Mouse (Mus musculus) hindbrain, embryonic 11.5 days (tissue): ENCODE data around the gene Car5a. TPM values are rescaled to one million over a fixed set of nuclear protein-coding genes. Genes with fewer than 3 reads are reported as not detected.

Source experiments
- ATAC-seq: fragments of 200-750 bp; cut with Nextera tagmentation; 2 replicates; pipeline ENCODE4 v1.8.0; 2017; ENCODE audit warnings: mild to moderate bottlenecking, moderate TSS enrichment, moderate library complexity; ENCODE audit not compliant: low FRiP score
- DNase-seq: peaks from one replicate; pipeline ENCODE4 v3.0.0-alpha.2; 2015; ENCODE audit warnings: low spot score
- H3K27ac ChIP-seq: fragments of 300-500 bp; sonication (generic); 2 replicates; pipeline ENCODE4 v1.5.1; 2014; ENCODE audit warnings: mild to moderate bottlenecking, low read depth, low read length
- H3K27me3 ChIP-seq: fragments of 300-500 bp; sonication (generic); 2 replicates; pipeline ENCODE4 v1.6.1; 2014; ENCODE audit warnings: mild to moderate bottlenecking, low read length, moderate library complexity, mixed read lengths; ENCODE audit not compliant: control insufficient read depth, insufficient read depth
- H3K36me3 ChIP-seq: fragments of 300-500 bp; sonication (generic); 2 replicates; pipeline ENCODE4 v1.6.1; 2014; ENCODE audit warnings: mild to moderate bottlenecking, low read length, moderate library complexity, mixed read lengths; ENCODE audit not compliant: control insufficient read depth, insufficient read depth
- H3K4me1 ChIP-seq: fragments of 300-500 bp; sonication (generic); replicated peaks from 2 replicates; pipeline ENCODE4 v1.6.1; 2014; ENCODE audit warnings: low read length, mixed read lengths; ENCODE audit not compliant: control insufficient read depth, insufficient read depth
- H3K4me2 ChIP-seq: fragments of 300-500 bp; sonication (generic); replicated peaks from 2 replicates; pipeline ENCODE4 v1.6.1; 2014; ENCODE audit warnings: mild to moderate bottlenecking, low read depth, low read length
- H3K4me3 ChIP-seq: fragments of 300-500 bp; sonication (generic); 2 replicates; pipeline ENCODE4 v1.5.1; 2014; ENCODE audit warnings: low read depth, low read length
- H3K9ac ChIP-seq: fragments of 300-500 bp; sonication (generic); 2 replicates; pipeline ENCODE4 v1.6.1; 2014; ENCODE audit warnings: low read depth, low read length
- H3K9me3 ChIP-seq: fragments of 300-500 bp; sonication (generic); 2 replicates; pipeline ENCODE4 v1.6.1; 2016; ENCODE audit warnings: low read length; ENCODE audit not compliant: control insufficient read depth
- WGBS: fragments of 180-500 bp; shearing (Covaris S2); extraction: QIAGEN DNeasy Blood & Tissue Kit; methylation state at CpG from one replicate; pipeline ENCODE4 v1.1.7; 2014; 5-methylcytosine and 5-hydroxymethylcytosine counted together
- polyA plus RNA-seq: library from polyadenylated mRNA; unstranded; fragments of >200 nt; fragmentation: Nextera tagmentation; extraction: Ambion mirVana; gene quantifications from 2 replicates; pipeline ENCODE4 v1.2.1, GENCODE M21; 2014

The Car5a gene
- polyA plus RNA-seq, 1 experiment from 2014 or later = not detected

DNA sequence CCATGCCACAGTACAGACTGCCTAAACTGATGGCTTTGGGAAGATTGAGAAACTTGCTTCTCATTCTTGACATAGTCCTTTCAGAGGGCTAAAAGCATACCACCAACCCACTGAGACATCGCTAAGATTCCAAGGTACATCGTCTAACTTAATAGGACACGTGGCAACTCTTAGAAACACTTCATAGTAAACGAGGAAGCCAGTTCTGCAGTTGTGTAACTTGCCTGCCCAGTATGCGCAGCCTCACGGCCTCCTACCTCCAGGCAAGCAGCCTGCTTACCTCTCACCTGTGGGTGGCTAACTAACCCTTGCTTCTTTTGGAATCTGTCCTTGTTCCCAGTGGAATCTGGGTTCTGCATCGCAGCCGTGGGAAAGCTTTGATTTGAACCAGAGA lies 35.6 kb downstream of the Car5a start:
- DNase-seq (no peak), ATAC-seq (no peak)
- Histone ChIP-seq H3K36me3 (no peaks in the 10 kb centered on the region), H3K27me3 (peaks cover 2% of the 10 kb centered on the region; the same call in 1 of the 2 replicates), H3K9ac (no peak overlapping the region), H3K27ac (no peak overlapping the region), H3K4me1 (peaks cover 6% of the 10 kb centered on the region; the same call in 1 of the 2 replicates), H3K4me2 (no peak overlapping the region), H3K4me3 (no peak overlapping the region), H3K9me3 (no peaks in the 10 kb centered on the region)
- WGBS = 75% methylated on average over 8 of the region's 8 CpGs

DNA sequence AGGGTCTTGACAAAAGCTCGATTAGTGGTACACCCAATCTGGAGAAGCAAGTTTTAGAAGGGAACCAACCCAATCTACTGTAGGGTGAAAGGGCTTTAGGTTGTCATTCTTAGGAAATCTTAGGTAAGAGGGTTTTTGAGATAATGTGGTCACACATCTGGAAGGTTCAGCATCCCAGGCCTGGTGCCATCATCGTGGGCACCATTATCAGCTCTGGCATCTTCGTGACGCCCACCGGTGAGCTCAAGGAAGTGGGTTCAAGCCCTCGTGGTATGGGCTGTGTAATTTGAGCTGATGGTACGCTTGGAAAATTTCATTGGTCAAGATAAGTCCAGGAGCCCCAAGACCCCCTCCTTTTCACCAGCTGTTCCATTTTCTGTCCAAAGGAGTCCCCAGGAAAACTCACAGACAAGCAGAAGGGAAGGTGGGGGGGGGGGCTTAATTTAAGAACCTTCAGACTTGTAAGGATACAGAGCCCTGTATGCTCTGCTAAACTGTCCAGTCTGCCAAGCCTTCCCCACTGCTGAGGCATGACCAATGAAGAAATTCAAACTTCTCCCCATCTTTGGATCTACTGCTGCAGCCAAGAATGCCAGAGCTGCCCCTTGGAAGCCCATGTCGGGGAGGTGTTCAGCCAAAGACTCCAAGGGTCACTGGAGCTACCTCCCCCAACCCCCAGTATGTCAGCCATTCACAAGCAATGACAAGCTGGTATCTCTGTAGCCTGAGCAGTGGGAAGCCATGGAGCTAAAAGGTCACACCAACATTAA lies 36.1 kb downstream of the Car5a start:
- Histone ChIP-seq H3K9me3 (no peaks in the 10 kb centered on the region), H3K27me3 (peaks cover 2% of the 10 kb centered on the region; the same call in 1 of the 2 replicates), H3K4me1 (peaks cover 6% of the 10 kb centered on the region; the same call in 1 of the 2 replicates), H3K27ac (no peak overlapping the region), H3K9ac (no peak overlapping the region), H3K36me3 (no peaks in the 10 kb centered on the region), H3K4me2 (peak overlapping the region; percentile 98; the same call in 1 of the 2 replicates), H3K4me3 (no peak overlapping the region)
- ATAC-seq (no peak), DNase-seq (no peak)
- 61% methylated on average over 8 of the region's 8 CpGs for WGBS

DNA sequence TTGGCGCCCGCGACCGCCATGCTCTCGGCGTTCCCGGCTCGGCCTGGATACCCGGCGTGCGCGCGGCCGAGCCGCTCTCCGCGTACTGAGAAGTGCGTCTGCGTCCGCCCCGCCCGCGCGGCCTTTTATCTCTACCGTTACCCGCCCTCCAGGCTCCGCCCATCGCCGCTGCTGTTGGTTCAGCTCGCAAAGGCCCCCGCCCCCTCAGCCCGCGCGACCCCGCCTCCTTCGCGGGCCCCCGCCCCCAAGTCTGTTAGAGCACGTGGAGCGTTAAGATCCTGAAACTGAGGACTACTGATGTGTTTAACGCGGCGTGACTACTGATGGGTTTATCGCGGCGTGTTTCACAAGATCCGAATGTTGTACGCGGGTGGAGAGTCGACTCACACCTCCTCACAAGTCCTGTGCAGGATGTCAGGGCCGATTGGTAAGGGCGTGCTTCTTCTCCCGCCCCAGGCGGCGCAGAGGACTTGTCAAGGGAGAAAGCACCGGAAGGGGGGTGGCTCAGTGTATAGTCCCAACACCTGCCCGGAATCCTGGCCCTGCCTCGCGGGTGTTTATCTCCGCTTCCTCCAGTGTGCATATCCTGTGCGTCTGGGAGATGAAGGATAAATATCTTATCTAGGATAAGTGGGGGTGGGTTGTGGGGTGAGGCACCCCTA lies 37.0 kb downstream of the Car5a start, which contains the start of gene Slc7a5:
Gene Slc7a5, minus strand, starts transcription at position 108 of the 662 bp plus-strand sequence.
- WGBS = under 1% methylated on average over 57 of the region's 61 CpGs
- Histone ChIP-seq H3K27me3 (peaks cover 2% of the 10 kb centered on the region; the same call in 1 of the 2 replicates), H3K27ac (no peak within 1 kb of the TSS), H3K4me3 (peak within 1 kb of the TSS; percentile 70), H3K9ac (peak within 1 kb of the TSS; percentile 67), H3K9me3 (no peaks in the 10 kb centered on the region), H3K4me1 (peaks cover 6% of the 10 kb centered on the region; the same call in 1 of the 2 replicates), H3K36me3 (no peaks in the 10 kb centered on the region), H3K4me2 (peak within 1 kb of the TSS; percentile 98)
- DNase-seq (peak; percentile 99), ATAC-seq (peak; percentile 93)

DNA sequence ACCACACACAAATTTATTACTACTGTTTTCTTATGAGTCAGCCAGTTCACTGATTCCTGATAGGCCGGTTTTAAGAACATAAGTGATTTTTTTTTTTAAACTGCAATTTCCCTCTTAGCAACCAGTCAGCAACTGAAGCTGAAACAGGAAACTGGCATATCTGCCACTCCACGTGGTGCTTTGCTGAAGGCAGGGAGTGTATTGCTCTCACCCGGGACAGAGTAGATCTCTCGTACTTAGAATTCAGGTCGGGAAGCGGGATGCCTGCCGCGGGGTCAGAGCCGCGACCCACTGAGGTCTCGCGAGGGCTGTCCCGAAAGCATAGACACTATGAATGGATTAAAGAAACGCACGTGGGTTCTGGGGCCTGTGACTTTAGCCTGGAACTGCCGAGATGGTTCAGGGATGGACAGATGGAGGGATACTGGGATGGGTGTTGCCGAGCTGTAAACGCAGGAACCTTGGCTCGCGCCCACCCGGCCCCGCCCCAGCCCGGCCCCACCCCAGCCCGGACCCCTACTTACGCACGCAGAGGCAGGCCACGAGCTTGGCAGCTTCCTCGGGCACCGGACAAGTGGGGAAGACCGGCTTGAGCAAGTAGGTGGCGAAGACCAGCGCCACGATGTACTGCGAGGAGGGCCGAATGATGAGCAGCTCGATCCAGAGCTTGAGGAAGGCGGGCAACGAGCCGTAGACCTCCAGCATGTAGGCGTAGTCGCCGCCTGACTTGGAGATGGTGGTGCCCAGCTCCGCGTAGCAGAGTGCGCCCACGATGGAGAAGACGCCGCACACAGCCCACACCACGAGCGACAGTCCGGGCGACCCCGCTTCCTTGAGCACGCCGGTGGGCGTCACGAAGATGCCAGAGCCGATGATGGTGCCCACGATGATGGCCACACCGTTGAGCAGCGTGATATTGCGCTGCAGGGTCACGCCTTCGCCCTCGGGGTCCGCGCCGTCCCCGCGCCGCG lies 37.9 kb downstream of the Car5a start:
- Histone ChIP-seq H3K4me3 (peak overlapping the region; percentile 70), H3K4me2 (peak overlapping the region; percentile 98), H3K36me3 (no peaks in the 10 kb centered on the region), H3K27me3 (peaks cover 2% of the 10 kb centered on the region; the same call in 1 of the 2 replicates), H3K9me3 (no peaks in the 10 kb centered on the region), H3K9ac (peak overlapping the region; percentile 67), H3K4me1 (peaks cover 6% of the 10 kb centered on the region; the same call in 1 of the 2 replicates), H3K27ac (no peak overlapping the region)
- under 1% methylated on average over 64 of the region's 72 CpGs for WGBS
- ATAC-seq (peak; percentile 74), DNase-seq (peak; percentile 66)

DNA sequence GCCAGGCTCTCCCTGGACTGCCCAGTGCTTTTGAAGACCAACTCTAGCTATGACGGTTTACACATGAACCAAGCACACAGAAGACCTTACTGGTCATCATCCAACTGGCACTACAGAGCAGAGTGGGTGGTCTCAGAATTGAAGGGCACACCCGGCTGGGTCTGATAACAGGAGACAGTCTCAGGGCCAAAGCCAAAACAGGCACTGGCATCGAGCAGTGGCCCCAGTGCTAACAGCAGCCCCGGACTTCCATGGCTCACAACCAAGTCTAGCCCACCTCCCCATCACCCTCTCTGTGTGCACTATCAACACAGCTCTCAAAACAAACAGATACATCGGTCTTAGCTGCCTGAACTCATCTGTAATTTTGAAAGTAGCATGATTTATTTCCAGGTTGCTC lies 38.8 kb downstream of the Car5a start:
- Histone ChIP-seq H3K4me1 (peaks cover 6% of the 10 kb centered on the region; the same call in 1 of the 2 replicates), H3K4me3 (peak overlapping the region; percentile 70), H3K36me3 (no peaks in the 10 kb centered on the region), H3K9me3 (no peaks in the 10 kb centered on the region), H3K27ac (no peak overlapping the region), H3K4me2 (peak overlapping the region; percentile 98), H3K9ac (0 out of 2 replicates have a peak overlapping the region, but pooled peaks have one; percentile 27), H3K27me3 (peaks cover 2% of the 10 kb centered on the region; the same call in 1 of the 2 replicates)
- DNase-seq (no peak), ATAC-seq (no peak)
- WGBS = 42% methylated on average over 5 of the region's 5 CpGs

DNA sequence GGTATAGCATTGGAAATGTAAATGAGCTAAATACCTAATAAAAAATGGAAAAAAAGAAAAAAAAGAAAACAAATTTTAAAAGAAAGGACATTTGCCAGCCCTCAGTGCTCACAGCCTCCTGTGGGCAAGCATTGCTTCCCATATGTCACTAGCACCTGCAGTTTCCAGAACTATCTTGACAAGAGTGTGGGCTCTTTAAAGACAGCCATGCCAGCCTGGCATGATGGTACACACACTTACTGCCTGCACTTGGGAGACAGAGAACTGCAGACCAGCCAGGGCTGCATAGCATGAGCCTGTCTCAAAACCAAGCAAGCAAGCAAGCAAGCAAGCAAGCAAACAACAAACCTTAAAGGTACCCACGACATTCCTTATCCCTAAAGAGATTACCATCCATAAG lies 39.3 kb downstream of the Car5a start:
- Histone ChIP-seq H3K4me2 (peak overlapping the region; percentile 98; the same call in 1 of the 2 replicates), H3K36me3 (no peaks in the 10 kb centered on the region), H3K9ac (0 out of 2 replicates have a peak overlapping the region, but pooled peaks have one; percentile 27), H3K27me3 (peaks cover 2% of the 10 kb centered on the region; the same call in 1 of the 2 replicates), H3K4me3 (peak overlapping the region; percentile 70), H3K4me1 (peaks cover 6% of the 10 kb centered on the region; the same call in 1 of the 2 replicates), H3K27ac (no peak overlapping the region), H3K9me3 (no peaks in the 10 kb centered on the region)
- DNase-seq (no peak), ATAC-seq (no peak)
- WGBS = 75% methylated on average over 1 of the region's 1 CpGs

DNA sequence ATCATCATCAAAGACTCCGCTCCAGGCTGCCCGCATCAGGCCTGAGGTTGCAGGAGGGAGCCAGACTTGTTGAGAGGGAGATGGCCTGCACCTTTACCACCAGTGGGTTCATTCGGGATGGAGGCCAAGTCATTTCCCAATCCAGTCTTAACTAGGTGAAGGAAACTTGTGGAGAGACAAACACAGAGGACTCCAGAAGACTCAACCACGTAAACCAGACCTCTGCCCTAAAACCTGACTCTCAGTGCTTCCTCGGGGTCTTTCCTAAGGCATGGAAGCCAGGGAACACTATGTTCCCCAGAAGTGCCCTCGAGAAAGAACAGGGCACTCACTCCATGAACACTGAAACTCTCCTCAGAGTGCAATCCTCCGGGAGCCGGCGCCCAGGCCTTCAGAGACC lies 39.7 kb downstream of the Car5a start:
- Histone ChIP-seq H3K9me3 (no peaks in the 10 kb centered on the region), H3K27me3 (peaks cover 2% of the 10 kb centered on the region; the same call in 1 of the 2 replicates), H3K4me1 (peaks cover 6% of the 10 kb centered on the region; the same call in 1 of the 2 replicates), H3K4me2 (no peak overlapping the region), H3K27ac (no peak overlapping the region), H3K4me3 (no peak overlapping the region), H3K36me3 (no peaks in the 10 kb centered on the region), H3K9ac (no peak overlapping the region)
- WGBS = 92% methylated on average over 9 of the region's 9 CpGs
- ATAC-seq (no peak), DNase-seq (no peak)

DNA sequence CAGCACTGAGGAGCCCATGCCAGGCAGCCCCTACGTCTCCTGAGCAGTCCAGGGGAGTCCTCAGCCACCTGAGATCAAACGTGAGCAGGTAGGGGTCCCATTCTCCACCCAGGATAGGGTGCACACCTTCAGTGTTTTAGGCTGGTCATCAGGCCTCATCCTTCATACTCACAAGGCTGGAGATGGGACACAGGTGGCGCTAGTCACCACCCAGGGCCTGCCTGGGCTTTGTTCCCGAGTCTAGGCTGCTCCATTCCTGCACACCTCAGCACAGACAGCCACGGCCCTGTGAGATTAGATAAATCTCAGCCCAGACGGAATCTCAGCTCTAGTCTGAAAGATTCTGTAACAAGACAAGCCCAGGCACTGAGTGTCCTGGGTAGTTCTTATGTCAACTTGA lies 40.7 kb downstream of the Car5a start:
- Histone ChIP-seq H3K4me1 (peaks cover 11% of the 10 kb centered on the region; the same call in 1 of the 2 replicates), H3K27me3 (no peaks in the 10 kb centered on the region; the same call in 1 of the 2 replicates), H3K9ac (no peak overlapping the region), H3K36me3 (no peaks in the 10 kb centered on the region), H3K9me3 (no peaks in the 10 kb centered on the region), H3K4me3 (no peak overlapping the region), H3K4me2 (no peak overlapping the region), H3K27ac (no peak overlapping the region)
- no peak for ATAC-seq
- no peak for DNase-seq
- WGBS = 78% methylated on average over 6 of the region's 6 CpGs
